Mouse (Mus musculus) embryonic facial prominence, embryonic 12.5 days (tissue): Measurements from ENCODE around the gene Pias4. TPM values are rescaled to one million over a fixed set of nuclear protein-coding genes. Genes with fewer than 3 reads are reported as not detected.
A peak's percentile ranks its signal among the peaks of the same experiment; 100 is the strongest.

Experiments
- ATAC-seq: fragments of 200-750 bp; cut with Nextera tagmentation; 2 replicates; pipeline ENCODE4 v1.8.0; 2017; ENCODE audit not compliant: insufficient number of reproducible peaks, insufficient read depth, low FRiP score, low TSS enrichment
- H3K27ac ChIP-seq: fragments of 300-500 bp; sonication (generic); 2 replicates; pipeline ENCODE4 v1.5.1; 2016; ENCODE audit warnings: mild to moderate bottlenecking
- H3K27me3 ChIP-seq: fragments of 300-500 bp; sonication (generic); 2 replicates; pipeline ENCODE4 v1.6.1; 2016; ENCODE audit warnings: mild to moderate bottlenecking, moderate library complexity
- H3K36me3 ChIP-seq: fragments of 300-500 bp; sonication (generic); 2 replicates; pipeline ENCODE4 v1.6.1; 2016; ENCODE audit warnings: mild to moderate bottlenecking
- H3K4me1 ChIP-seq: fragments of 300-500 bp; sonication (generic); 2 replicates; pipeline ENCODE4 v1.6.1; 2016
- H3K4me2 ChIP-seq: fragments of 300-500 bp; sonication (generic); replicated peaks from 2 replicates; pipeline ENCODE4 v1.6.1; 2016; ENCODE audit warnings: mild to moderate bottlenecking, moderate library complexity
- H3K4me3 ChIP-seq: fragments of 300-500 bp; sonication (generic); 2 replicates; pipeline ENCODE4 v1.5.1; 2016; ENCODE audit warnings: mild to moderate bottlenecking
- H3K9ac ChIP-seq: fragments of 300-500 bp; sonication (generic); 2 replicates; pipeline ENCODE4 v1.6.1; 2016; ENCODE audit warnings: mild to moderate bottlenecking, moderate library complexity
- H3K9me3 ChIP-seq: fragments of 300-500 bp; sonication (generic); 2 replicates; pipeline ENCODE4 v1.6.1; 2016; ENCODE audit warnings: mild to moderate bottlenecking, moderate library complexity
- WGBS: fragments of 180-500 bp; shearing (Covaris S2); methylation state at CpG from one replicate; pipeline ENCODE4 v1.1.7; 2016; 5-methylcytosine and 5-hydroxymethylcytosine counted together
- polyA plus RNA-seq: library from polyadenylated mRNA; unstranded; fragments of >200 nt; fragmentation: Nextera tagmentation; extraction: Ambion mirVana; gene quantifications from 2 replicates; pipeline ENCODE4 v1.2.1, GENCODE M21; 2016

Pias4 gene
- polyA plus RNA-seq, 1 experiment from 2014 or later, result 57.5 TPM

DNA sequence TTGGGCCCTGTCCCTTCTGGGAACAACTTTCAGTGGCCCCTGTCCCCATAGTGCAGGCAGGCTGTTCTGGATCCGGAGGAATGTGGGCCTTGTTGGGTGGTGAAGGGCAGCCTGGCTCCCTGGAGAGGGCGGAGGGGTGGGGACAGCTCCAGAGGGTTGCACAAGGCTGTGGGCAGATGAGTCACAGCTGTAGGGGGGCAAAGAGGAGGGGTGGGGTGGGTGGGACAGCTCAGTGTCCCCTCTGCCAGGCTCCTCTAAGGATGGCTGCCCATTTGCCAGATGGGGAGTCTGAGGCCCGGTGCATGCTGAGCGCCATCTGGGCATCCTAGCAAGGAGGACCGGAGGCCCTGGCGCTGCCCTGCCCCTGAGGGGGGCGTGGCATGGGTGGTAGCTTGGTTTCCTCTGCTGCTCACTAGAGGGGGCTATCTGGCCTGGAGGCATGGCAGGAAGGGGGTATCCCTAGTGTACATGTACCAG lies 24.5 kb downstream of the Pias4 start:
- ATAC-seq, result no peak
- peaks cover 45% of the 10 kb centered on the region for H3K4me1 ChIP-seq
- peaks cover 54% of the 10 kb centered on the region for H3K36me3 ChIP-seq

GRCm38 (mm10) chr10:81142551-81142981 lies 25.2 kb downstream of the Pias4 start:
- Histone ChIP-seq H3K4me1 (peaks cover 46% of the 10 kb centered on the region), H3K4me2 (no peak overlapping the region), H3K9ac (no peak overlapping the region), H3K27me3 (no peaks in the 10 kb centered on the region), H3K27ac (peak overlapping the region; percentile 47; the same call in 1 of the 2 replicates), H3K9me3 (no peaks in the 10 kb centered on the region), H3K36me3 (peaks cover 48% of the 10 kb centered on the region), H3K4me3 (no peak overlapping the region)
- ATAC-seq, result no peak
- 76% methylated on average over 5 of the region's 5 CpGs for WGBS

More for the DNA sequence above, 24.5 kb downstream of the Pias4 start:
- Histone ChIP-seq H3K27me3 (no peaks in the 10 kb centered on the region), H3K9me3 (no peaks in the 10 kb centered on the region), H3K27ac (0 out of 2 replicates have a peak overlapping the region, but pooled peaks have one; percentile 47), H3K4me3 (no peak overlapping the region), H3K9ac (no peak overlapping the region), H3K4me2 (no peak overlapping the region)
- 91% methylated on average over 7 of the region's 7 CpGs for whole genome bisulfite sequencing

DNA sequence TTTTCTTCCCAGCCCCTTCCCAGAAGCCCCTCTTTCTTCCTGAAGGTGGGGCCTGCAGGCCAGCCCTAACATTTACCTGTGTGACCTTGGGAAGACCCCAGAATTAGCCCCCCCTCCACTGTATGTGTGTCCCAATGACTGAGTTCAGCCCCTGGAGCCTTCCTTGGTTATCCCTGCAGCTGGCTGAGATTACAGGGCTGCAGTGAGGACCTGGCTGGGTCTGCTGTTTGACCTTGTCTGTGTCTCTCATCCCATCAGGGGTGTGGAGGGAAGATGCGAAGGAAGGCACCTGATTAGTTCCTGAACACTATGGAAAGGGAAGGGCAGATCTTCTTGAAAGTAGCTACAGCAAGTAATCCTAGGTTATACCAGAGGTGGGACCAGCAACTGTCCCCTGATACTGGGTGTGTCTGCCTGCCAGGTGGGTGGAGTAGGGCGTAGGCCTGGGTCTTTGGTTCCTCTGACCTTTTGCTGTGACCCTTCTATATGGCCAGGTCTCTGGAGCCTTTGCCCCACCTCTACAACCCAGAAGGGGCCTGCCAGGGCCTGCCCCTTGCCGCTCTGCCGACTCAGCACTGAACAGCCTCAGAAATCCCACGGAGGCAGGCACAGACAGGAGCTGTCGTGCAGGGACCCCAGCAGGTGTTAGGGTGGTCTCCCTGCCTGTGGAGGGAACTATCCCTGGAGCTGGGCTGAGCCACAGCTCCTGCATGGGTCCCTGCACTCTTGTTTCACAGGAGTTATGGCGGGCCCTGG lies 26.1 kb downstream of the Pias4 start:
- Histone ChIP-seq H3K9ac (no peak overlapping the region), H3K36me3 (peaks cover 39% of the 10 kb centered on the region), H3K4me3 (no peak overlapping the region), H3K9me3 (no peaks in the 10 kb centered on the region), H3K27ac (no peak overlapping the region), H3K4me1 (peaks cover 46% of the 10 kb centered on the region), H3K27me3 (no peaks in the 10 kb centered on the region), H3K4me2 (peak overlapping the region; percentile 97; the same call in 1 of the 2 replicates)
- 78% methylated on average over 7 of the region's 7 CpGs for WGBS
- ATAC-seq, result no peak

GRCm38 (mm10) chr10:81140717-81141454 lies 26.8 kb downstream of the Pias4 start:
- H3K27ac ChIP-seq, result no peak overlapping the region
- H3K9ac ChIP-seq, result peak overlapping the region; percentile 37; the same call in 1 of the 2 replicates
- 0 out of 2 replicates have a peak, but pooled peaks cover 2% of the 10 kb centered on the region for H3K27me3 ChIP-seq
- 64% methylated on average over 10 of the region's 10 CpGs for WGBS
- H3K9me3 ChIP-seq, result no peaks in the 10 kb centered on the region
- H3K36me3 ChIP-seq, result peaks cover 31% of the 10 kb centered on the region
- 0 out of 2 replicates have a peak overlapping the region, but pooled peaks have one; percentile 0 for H3K4me3 ChIP-seq
- no peak for ATAC-seq
- H3K4me1 ChIP-seq, result peaks cover 48% of the 10 kb centered on the region
- H3K4me2 ChIP-seq, result peak overlapping the region; percentile 97

GRCm38 (mm10) chr10:81140005-81140404 lies 27.7 kb downstream of the Pias4 start:
- Histone ChIP-seq H3K4me1 (peaks cover 57% of the 10 kb centered on the region), H3K9me3 (no peaks in the 10 kb centered on the region), H3K4me2 (peak overlapping the region; percentile 97), H3K36me3 (peaks cover 22% of the 10 kb centered on the region), H3K4me3 (peak overlapping the region; percentile 64; the same call in 1 of the 2 replicates), H3K27ac (peak overlapping the region; percentile 36; the same call in 1 of the 2 replicates), H3K9ac (peak overlapping the region; percentile 37; the same call in 1 of the 2 replicates), H3K27me3 (peaks cover 9% of the 10 kb centered on the region)
- WGBS, result 51% methylated on average over 8 of the region's 8 CpGs
- no peak for ATAC-seq

GRCm38 (mm10) chr10:81139529-81139846 lies 28.2 kb downstream of the Pias4 start:
- peaks cover 59% of the 10 kb centered on the region for H3K4me1 ChIP-seq
- no peaks in the 10 kb centered on the region for H3K9me3 ChIP-seq
- peaks cover 17% of the 10 kb centered on the region for H3K36me3 ChIP-seq
- H3K4me3 ChIP-seq, result peak overlapping the region; percentile 64; the same call in 1 of the 2 replicates
- no peak overlapping the region for H3K27ac ChIP-seq
- no peak for ATAC-seq
- peak overlapping the region; percentile 37; the same call in 1 of the 2 replicates for H3K9ac ChIP-seq
- 73% methylated on average over 4 of the region's 4 CpGs for WGBS
- peak overlapping the region; percentile 97 for H3K4me2 ChIP-seq
- peaks cover 14% of the 10 kb centered on the region for H3K27me3 ChIP-seq

- H3K9ac ChIP-seq, result peak overlapping the region; percentile 78
- H3K4me1 ChIP-seq, result peaks cover 62% of the 10 kb centered on the region
- ATAC-seq, result no peak
- peak overlapping the region; percentile 97 for H3K4me2 ChIP-seq
- H3K27me3 ChIP-seq, result peaks cover 19% of the 10 kb centered on the region
- 0 out of 2 replicates have a peak overlapping the region, but pooled peaks have one; percentile 87 for H3K27ac ChIP-seq
- 49% methylated on average over 11 of the region's 11 CpGs for WGBS
- peaks cover 12% of the 10 kb centered on the region for H3K36me3 ChIP-seq
- H3K4me3 ChIP-seq, result peak overlapping the region; percentile 64
- no peaks in the 10 kb centered on the region for H3K9me3 ChIP-seq
Observed at GRCm38 (mm10) chr10:81138821-81139528, 28.7 kb downstream of the Pias4 start.

DNA sequence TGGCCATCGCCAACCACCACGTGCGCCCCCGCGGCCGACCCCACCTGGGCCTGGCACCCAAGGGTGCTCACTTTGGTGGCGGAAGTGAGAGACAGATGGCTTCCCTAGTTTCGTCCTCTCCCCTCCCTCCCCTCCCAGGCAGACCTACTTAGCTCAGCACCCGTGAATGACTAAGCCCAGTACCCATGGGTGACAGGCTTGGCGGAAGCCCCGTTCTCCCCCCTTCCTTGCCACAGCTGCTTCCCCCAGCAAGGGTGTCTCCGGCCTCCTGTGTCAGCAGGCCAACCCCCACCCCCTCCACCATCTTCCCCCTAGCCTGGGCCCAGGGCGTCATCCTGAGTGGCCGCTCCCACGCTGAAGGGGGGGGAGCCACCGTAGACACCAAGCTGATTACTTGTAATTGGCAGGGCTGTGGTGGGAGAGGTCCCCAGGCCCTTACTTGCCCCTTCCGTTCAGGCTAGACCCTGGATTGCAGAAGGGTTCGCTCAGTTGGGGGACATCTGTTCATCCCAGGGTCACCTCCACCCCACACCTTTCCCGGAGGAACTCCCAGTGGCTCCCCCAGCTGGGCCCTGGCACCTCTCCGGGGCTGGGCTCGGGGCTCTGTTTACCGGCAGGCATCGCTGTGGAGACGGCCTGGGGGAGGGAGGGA lies 29.5 kb downstream of the Pias4 start:
- Histone ChIP-seq H3K4me1 (peaks cover 64% of the 10 kb centered on the region), H3K27ac (peak overlapping the region; percentile 87), H3K4me3 (peak overlapping the region; percentile 64), H3K9me3 (no peaks in the 10 kb centered on the region), H3K9ac (peak overlapping the region; percentile 78), H3K27me3 (peaks cover 24% of the 10 kb centered on the region), H3K36me3 (peaks cover 5% of the 10 kb centered on the region; the same call in 1 of the 2 replicates), H3K4me2 (peak overlapping the region; percentile 97)
- WGBS, result under 1% methylated on average over 20 of the region's 24 CpGs
- no peak for ATAC-seq

DNA sequence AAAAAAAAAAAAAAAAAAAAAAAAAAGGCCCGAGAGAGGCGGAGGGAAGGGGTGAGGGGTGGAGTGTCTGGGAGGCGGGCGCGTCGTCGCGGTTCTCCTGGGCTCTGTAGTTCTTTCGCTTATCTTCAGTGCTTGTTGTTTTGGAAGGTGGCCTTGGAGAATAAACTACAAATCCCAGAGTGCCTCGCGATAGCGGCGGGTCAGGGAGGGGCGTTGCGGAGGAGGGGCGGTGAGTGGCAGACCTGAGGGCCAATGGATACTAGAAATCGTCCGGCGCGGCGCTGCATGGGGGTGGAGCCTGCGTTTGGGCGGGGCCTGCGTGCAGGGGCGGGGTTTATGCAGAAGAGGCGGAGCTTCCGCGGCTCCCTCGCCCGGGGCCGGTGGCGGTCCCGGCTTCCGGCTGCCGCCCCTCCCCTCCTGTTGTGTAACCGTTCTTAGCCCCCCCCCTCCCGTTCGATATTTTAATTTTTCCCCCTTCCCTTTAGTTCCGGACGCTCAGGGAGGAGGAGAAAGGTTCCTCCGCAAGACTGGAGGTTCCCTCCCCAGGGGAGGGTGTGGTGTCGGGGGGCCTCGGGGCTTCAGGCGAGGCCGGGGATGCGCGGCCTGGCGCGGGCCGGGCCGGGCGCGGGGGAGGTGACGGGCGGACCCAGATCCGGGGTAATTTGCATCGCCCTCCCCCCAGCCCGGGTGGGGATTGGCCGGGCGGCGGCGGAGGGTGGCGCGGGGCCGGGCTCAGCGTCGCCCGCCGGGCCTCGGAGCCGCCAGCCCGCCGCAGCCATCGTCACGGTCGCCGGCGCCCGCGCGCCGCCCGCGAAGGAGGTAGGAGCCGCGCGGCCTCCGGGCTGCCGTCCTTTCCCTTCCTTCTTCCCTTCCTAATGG lies 30.2 kb downstream of the Pias4 start:
- peak overlapping the region; percentile 98 for H3K27ac ChIP-seq
- whole genome bisulfite sequencing, result 0% methylated on average over 44 of the region's 89 CpGs
- H3K27me3 ChIP-seq, result peaks cover 27% of the 10 kb centered on the region
- no peaks in the 10 kb centered on the region for H3K9me3 ChIP-seq
- peak overlapping the region; percentile 64 for H3K4me3 ChIP-seq
- H3K4me1 ChIP-seq, result peaks cover 61% of the 10 kb centered on the region
- no peaks in the 10 kb centered on the region for H3K36me3 ChIP-seq
- peak; percentile 90 for ATAC-seq
- H3K9ac ChIP-seq, result peak overlapping the region; percentile 91
- H3K4me2 ChIP-seq, result peak overlapping the region; percentile 97

- Histone ChIP-seq H3K4me2 (peak overlapping the region; percentile 98), H3K9ac (peak overlapping the region; percentile 91), H3K4me1 (peaks cover 54% of the 10 kb centered on the region), H3K9me3 (no peaks in the 10 kb centered on the region), H3K27ac (peak overlapping the region; percentile 98), H3K4me3 (peak overlapping the region; percentile 64), H3K36me3 (no peaks in the 10 kb centered on the region), H3K27me3 (peaks cover 27% of the 10 kb centered on the region)
- peak; percentile 43 for ATAC-seq
- under 1% methylated on average over 45 of the region's 50 CpGs for WGBS
Observed at GRCm38 (mm10) chr10:81136706-81137231, 31.0 kb downstream of the Pias4 start.
